Mouse (Mus musculus): ENCODE data around the gene Sphkap.

- TF ChIP-seq POLR2A (IDR thresholded peaks at IDR 0.05; ENCODE audit: insufficient read depth, low read depth, low read length) (no peak), CTCF (IDR thresholded peaks at IDR 0.05) (no peak)
These were observed 43.3 kb upstream of the Sphkap start for GRCm38 (mm10) chr1:83451291-83451690.
